Mouse (Mus musculus) midbrain, embryonic 16.5 days (tissue): ENCODE data around the gene Csad. TPM values are rescaled to one million over a fixed set of nuclear protein-coding genes. Genes with fewer than 3 reads are reported as not detected.
A peak's percentile ranks its signal among the peaks of the same experiment; 100 is the strongest.
"Not testable (repeated sequence)": the region's sequence is repeated elsewhere in the genome, so short reads cannot be mapped to it uniquely, and the experiment has no call there.

Experiments
- ATAC-seq: fragments of 200-750 bp; cut with Nextera tagmentation; 2 replicates; pipeline ENCODE4 v1.8.0; 2017; ENCODE audit warnings: moderate TSS enrichment
- H3K27ac ChIP-seq: fragments of 300-500 bp; sonication (generic); 2 replicates; pipeline ENCODE4 v1.5.1; 2014; ENCODE audit warnings: mild to moderate bottlenecking, low read length, mixed read lengths
- H3K27me3 ChIP-seq: fragments of 300-500 bp; sonication (generic); 2 replicates; pipeline ENCODE4 v1.6.1; 2014; ENCODE audit warnings: low read depth, low read length, mixed read lengths; ENCODE audit not compliant: control insufficient read depth, insufficient read depth
- H3K36me3 ChIP-seq: fragments of 300-500 bp; sonication (generic); 2 replicates; pipeline ENCODE4 v1.6.1; 2014; ENCODE audit warnings: mild to moderate bottlenecking, low read length, moderate library complexity, mixed read lengths; ENCODE audit not compliant: control insufficient read depth, insufficient read depth
- H3K4me1 ChIP-seq: fragments of 300-500 bp; sonication (generic); 2 replicates; pipeline ENCODE4 v1.6.1; 2014; ENCODE audit warnings: mild to moderate bottlenecking, low read length, mixed read lengths; ENCODE audit not compliant: control insufficient read depth, insufficient read depth
- H3K4me2 ChIP-seq: fragments of 300-500 bp; sonication (generic); 2 replicates; pipeline ENCODE4 v1.6.1; 2014; ENCODE audit warnings: mild to moderate bottlenecking, low read length, mixed read lengths
- H3K4me3 ChIP-seq: fragments of 300-500 bp; sonication (generic); 2 replicates; pipeline ENCODE4 v1.5.1; 2014; ENCODE audit warnings: low read depth, mild to moderate bottlenecking, low read length, moderate library complexity, mixed read lengths
- H3K9ac ChIP-seq: fragments of 300-500 bp; sonication (generic); 2 replicates; pipeline ENCODE4 v1.6.1; 2014; ENCODE audit warnings: low read depth, low read length, mixed read lengths
- H3K9me3 ChIP-seq: fragments of 300-500 bp; sonication (generic); replicated peaks from 2 replicates; pipeline ENCODE4 v1.6.1; 2014; ENCODE audit warnings: mild to moderate bottlenecking, low read length, mixed read lengths; ENCODE audit not compliant: control insufficient read depth, poor library complexity, severe bottlenecking
- WGBS: fragments of 180-500 bp; shearing (Covaris S2); extraction: QIAGEN DNeasy Blood & Tissue Kit; methylation state at CpG from one replicate; pipeline ENCODE4 v1.1.7; 2014; 5-methylcytosine and 5-hydroxymethylcytosine counted together
- polyA plus RNA-seq: library from polyadenylated mRNA; unstranded; fragments of >200 nt; fragmentation: Nextera tagmentation; extraction: Ambion mirVana; gene quantifications from 2 replicates; pipeline ENCODE4 v1.2.1, GENCODE M21; 2015

Csad gene
- polyA plus RNA-seq, 1 experiment from 2014 or later: 33.1 TPM

- WGBS: 87% methylated on average over 14 of the region's 14 CpGs
- Histone ChIP-seq H3K9me3 (no peaks in the 10 kb centered on the region), H3K4me1 (no peaks in the 10 kb centered on the region; the same call in 1 of the 2 replicates), H3K4me2 (no peak overlapping the region), H3K36me3 (no peaks in the 10 kb centered on the region), H3K9ac (no peak overlapping the region), H3K4me3 (no peak overlapping the region), H3K27ac (no peak overlapping the region), H3K27me3 (peaks cover 24% of the 10 kb centered on the region)
- no peak for ATAC-seq
Observed at GRCm38 (mm10) chr15:102238543-102239259, 34.2 kb upstream of the Csad start.

GRCm38 (mm10) chr15:102235371-102236027 is 31.0 kb upstream of the Csad start:
- WGBS: 16% methylated on average over 21 of the region's 21 CpGs
- Histone ChIP-seq H3K4me2 (no peak overlapping the region), H3K36me3 (no peaks in the 10 kb centered on the region), H3K27me3 (peaks cover 1% of the 10 kb centered on the region; the same call in 1 of the 2 replicates), H3K4me1 (no peaks in the 10 kb centered on the region; the same call in 1 of the 2 replicates), H3K9ac (peak overlapping the region; percentile 32; the same call in 1 of the 2 replicates), H3K4me3 (no peak overlapping the region), H3K9me3 (no peaks in the 10 kb centered on the region), H3K27ac (no peak overlapping the region)
- ATAC-seq: no peak

- Histone ChIP-seq H3K36me3 (no peaks in the 10 kb centered on the region), H3K27me3 (no peaks in the 10 kb centered on the region), H3K4me3 (no peak overlapping the region), H3K4me1 (no peaks in the 10 kb centered on the region; the same call in 1 of the 2 replicates), H3K9me3 (no peaks in the 10 kb centered on the region), H3K4me2 (no peak overlapping the region), H3K9ac (no peak overlapping the region), H3K27ac (no peak overlapping the region)
- WGBS: 13% methylated on average over 2 of the region's 2 CpGs
- ATAC-seq: no peak
Observed at GRCm38 (mm10) chr15:102233896-102234295, 29.4 kb upstream of the Csad start.

- ATAC-seq: no peak
- no peaks in the 10 kb centered on the region for H3K9me3 ChIP-seq
- WGBS: 89% methylated on average over 7 of the region's 7 CpGs
Observed at GRCm38 (mm10) chr15:102232764-102233163, 28.2 kb upstream of the Csad start.

GRCm38 (mm10) chr15:102231748-102232147 is 27.2 kb upstream of the Csad start, which contains the start of gene Itgb7:
TSS of gene Itgb7 (minus strand) at chr15:102231944.
- WGBS: 61% methylated on average over 6 of the region's 6 CpGs
- H3K4me3 ChIP-seq: no peak within 1 kb of the TSS
- ATAC-seq: no peak

More at GRCm38 (mm10) chr15:102232764-102233163, 28.2 kb upstream of the Csad start:
- Histone ChIP-seq H3K4me1 (no peaks in the 10 kb centered on the region; the same call in 1 of the 2 replicates), H3K36me3 (no peaks in the 10 kb centered on the region), H3K27ac (no peak overlapping the region), H3K27me3 (no peaks in the 10 kb centered on the region), H3K9ac (no peak overlapping the region), H3K4me3 (no peak overlapping the region), H3K4me2 (no peak overlapping the region)

GRCm38 (mm10) chr15:102230408-102231321 is 26.1 kb upstream of the Csad start:
- Histone ChIP-seq H3K9me3 (no peaks in the 10 kb centered on the region), H3K4me3 (no peak overlapping the region), H3K27me3 (no peaks in the 10 kb centered on the region), H3K4me2 (no peak overlapping the region), H3K27ac (no peak overlapping the region), H3K36me3 (no peaks in the 10 kb centered on the region), H3K9ac (no peak overlapping the region), H3K4me1 (no peaks in the 10 kb centered on the region; the same call in 1 of the 2 replicates)
- ATAC-seq: no peak
- WGBS: 84% methylated on average over 17 of the region's 17 CpGs

More at GRCm38 (mm10) chr15:102231748-102232147, 27.2 kb upstream of the Csad start, which contains the start of gene Itgb7:
- no peak within 1 kb of the TSS for H3K4me2 ChIP-seq
- H3K4me1 ChIP-seq: no peaks in the 10 kb centered on the region; the same call in 1 of the 2 replicates
- H3K27ac ChIP-seq: no peak within 1 kb of the TSS
- H3K9me3 ChIP-seq: no peaks in the 10 kb centered on the region
- no peaks in the 10 kb centered on the region for H3K27me3 ChIP-seq
- H3K36me3 ChIP-seq: no peaks in the 10 kb centered on the region
- no peak within 1 kb of the TSS for H3K9ac ChIP-seq

GRCm38 (mm10) chr15:102225619-102226018 is 21.1 kb upstream of the Csad start:
- whole genome bisulfite sequencing: 79% methylated on average over 6 of the region's 6 CpGs
- peaks cover 10% of the 10 kb centered on the region; the same call in 1 of the 2 replicates for H3K4me1 ChIP-seq
- ATAC-seq, H3K27ac ChIP-seq, H3K36me3 ChIP-seq, H3K4me2 ChIP-seq, H3K9ac ChIP-seq, H3K4me3 ChIP-seq, H3K27me3 ChIP-seq, H3K9me3 ChIP-seq: not testable (repeated sequence)

GRCm38 (mm10) chr15:102224992-102225617 is 20.6 kb upstream of the Csad start:
- Histone ChIP-seq H3K9ac (no peak overlapping the region; the same call in 1 of the 2 replicates), H3K9me3 (no peaks in the 10 kb centered on the region), H3K36me3 (no peaks in the 10 kb centered on the region), H3K27ac (no peak overlapping the region), H3K4me1 (peaks cover 10% of the 10 kb centered on the region; the same call in 1 of the 2 replicates), H3K27me3 (peaks cover 8% of the 10 kb centered on the region), H3K4me3 (peak overlapping the region; percentile 41), H3K4me2 (peak overlapping the region; percentile 92)
- 21% methylated on average over 21 of the region's 21 CpGs for WGBS
- ATAC-seq: no peak
